Mouse (Mus musculus): ENCODE measurements around the gene Rel. TPM values are rescaled to one million over a fixed set of nuclear protein-coding genes. Genes with fewer than 3 reads are reported as not detected.

Gene Rel
- polyA plus RNA-seq (2017; shearing (Covaris generic)), result 10 to 100 TPM; 16.2 to 23.7 TPM

DNA sequence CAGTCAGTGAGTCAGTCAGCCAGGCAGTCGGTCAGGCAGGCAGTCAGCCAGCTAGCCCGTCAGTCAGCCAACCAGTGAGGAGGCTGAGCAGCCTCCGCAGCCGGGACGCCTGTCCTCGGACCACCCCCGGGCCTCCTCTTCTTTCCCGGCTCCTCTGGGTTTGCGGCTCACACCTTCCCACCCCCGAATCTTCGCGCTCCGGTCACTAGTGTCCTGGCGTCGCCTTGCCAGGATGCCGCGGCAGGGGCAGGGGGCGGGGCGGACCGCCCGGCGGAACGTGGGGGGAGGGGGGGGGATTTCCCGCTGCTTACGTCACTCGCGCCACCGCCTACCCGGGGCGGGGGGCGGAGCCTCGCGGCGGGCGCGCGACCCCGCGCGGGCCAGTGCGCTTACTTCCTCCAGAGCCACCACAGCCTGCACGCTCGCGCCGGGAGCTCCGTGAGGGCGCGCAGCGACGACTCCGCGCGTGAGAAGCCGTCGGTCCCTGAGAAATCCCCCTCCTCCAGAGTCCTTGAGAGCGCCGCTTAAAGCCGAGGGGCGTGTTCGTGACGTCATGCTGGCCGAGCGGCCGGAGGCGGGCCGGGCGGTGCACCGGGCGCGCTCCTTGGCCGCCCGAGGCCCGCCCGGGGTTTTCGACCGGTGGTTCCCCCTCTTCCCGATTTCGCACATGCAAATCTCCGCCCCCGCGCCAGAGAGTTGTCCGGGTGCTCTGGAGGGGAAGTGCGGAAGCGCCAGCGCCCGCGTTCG lies at the start of gene Rel:
Rel (minus strand) TSS at position 211 of the 747 bp plus-strand sequence.

Other genes with a start within 250 kb of the Rel start
- gene 1700093K21Rik, start 249.8 kb downstream of the Rel start, polyA plus RNA-seq (2017; shearing (Covaris generic)), result not detected
- 1 to 10 TPM; 6.4 to 7.2 TPM for gene 0610010F05Rik, start 137.3 kb downstream of the Rel start, polyA plus RNA-seq (2017; shearing (Covaris generic))
- 10 to 100 TPM; 17.1 to 20.4 TPM for gene Pus10, start 105.3 kb downstream of the Rel start, polyA plus RNA-seq (2017; shearing (Covaris generic))
- 10 to 100 TPM; 23.3 to 31.1 TPM for gene Pex13, start 105.0 kb downstream of the Rel start, polyA plus RNA-seq (2017; shearing (Covaris generic))
- 10 to 100 TPM; 31.0 to 43.4 TPM for gene Papolg, start 124.3 kb upstream of the Rel start, polyA plus RNA-seq (2017; shearing (Covaris generic))

Measured in activated CD4-positive, CD25-positive, alpha-beta regulatory T cell (primary cell).